Mouse (Mus musculus): Measurements from ENCODE around the gene Ptger2. TPM values are rescaled to one million over a fixed set of nuclear protein-coding genes. Genes with fewer than 3 reads are reported as not detected.

Ptger2 gene
- polyA plus RNA-seq (2017; shearing (Covaris generic)): 42.2 TPM

GRCm38 (mm10) chr14:44987674-44988355 is at the start of gene Ptger2:
Gene Ptger2 (plus strand): TSS chr14:44988195.

Other genes starting within 250 kb of the Ptger2 start
- gene Gm8267, start 237.9 kb upstream of the Ptger2 start, polyA plus RNA-seq (2017; shearing (Covaris generic)): not detected
- not detected for gene Ptgdr, start 128.8 kb upstream of the Ptger2 start, polyA plus RNA-seq (2017; shearing (Covaris generic))
- gene Gpr137c, start 231.5 kb downstream of the Ptger2 start, polyA plus RNA-seq (2017; shearing (Covaris generic)): 1.8 TPM
- 16.3 TPM for gene Txndc16, start 232.1 kb downstream of the Ptger2 start, polyA plus RNA-seq (2017; shearing (Covaris generic))

Data from CD4-positive, CD25-positive, alpha-beta regulatory T cell (primary cell).